Mouse (Mus musculus) embryonic facial prominence, embryonic 15.5 days (tissue): ENCODE results near the gene Coq9. TPM values are rescaled to one million over a fixed set of nuclear protein-coding genes. Genes with fewer than 3 reads are reported as not detected.

Experiments
- ATAC-seq: fragments of 200-750 bp; cut with Nextera tagmentation; 2 replicates; pipeline ENCODE4 v1.8.0; 2017; ENCODE audit warnings: low read depth, moderate TSS enrichment; ENCODE audit not compliant: insufficient number of reproducible peaks, low FRiP score, low TSS enrichment
- H3K27ac ChIP-seq: fragments of 300-500 bp; sonication (generic); replicated peaks from 2 replicates; pipeline ENCODE4 v1.5.1; 2015; ENCODE audit warnings: mild to moderate bottlenecking, inconsistent platforms
- H3K27me3 ChIP-seq: fragments of 300-500 bp; sonication (generic); 2 replicates; pipeline ENCODE4 v1.6.1; 2015; ENCODE audit warnings: inconsistent platforms
- H3K36me3 ChIP-seq: fragments of 300-500 bp; sonication (generic); 2 replicates; pipeline ENCODE4 v1.6.1; 2015; ENCODE audit warnings: mild to moderate bottlenecking, inconsistent platforms
- H3K4me1 ChIP-seq: fragments of 300-500 bp; sonication (generic); 2 replicates; pipeline ENCODE4 v1.6.1; 2015; ENCODE audit warnings: inconsistent platforms
- H3K4me2 ChIP-seq: fragments of 300-500 bp; sonication (generic); replicated peaks from 2 replicates; pipeline ENCODE4 v1.6.1; 2015; ENCODE audit warnings: mild to moderate bottlenecking, inconsistent platforms
- H3K4me3 ChIP-seq: fragments of 300-500 bp; sonication (generic); replicated peaks from 2 replicates; pipeline ENCODE4 v1.5.1; 2015; ENCODE audit warnings: mild to moderate bottlenecking, inconsistent platforms
- H3K9ac ChIP-seq: fragments of 300-500 bp; sonication (generic); 2 replicates; pipeline ENCODE4 v1.6.1; 2015; ENCODE audit warnings: inconsistent platforms
- H3K9me3 ChIP-seq: fragments of 300-500 bp; sonication (generic); replicated peaks from 2 replicates; pipeline ENCODE4 v1.6.1; 2016; ENCODE audit warnings: inconsistent platforms
- WGBS: fragments of 180-500 bp; shearing (Covaris S2); methylation state at CpG from one replicate; pipeline ENCODE4 v1.1.7; 2015; 5-methylcytosine and 5-hydroxymethylcytosine counted together
- polyA plus RNA-seq: library from polyadenylated mRNA; unstranded; fragments of >200 nt; fragmentation: Nextera tagmentation; extraction: Ambion mirVana; gene quantifications from 2 replicates; pipeline ENCODE4 v1.2.1, GENCODE M21; 2015

Gene Coq9
- polyA plus RNA-seq, 1 experiment from 2014 or later, result 80.7 TPM

GRCm38 (mm10) chr8:94871108-94871894, 33.2 kb downstream of the Coq9 start:
- peak overlapping the region; percentile 24; the same call in 1 of the 2 replicates for H3K9ac ChIP-seq
- 4% methylated on average over 7 of the region's 7 CpGs for WGBS
- H3K9me3 ChIP-seq, result no peaks in the 10 kb centered on the region
- H3K36me3 ChIP-seq, result peaks cover 14% of the 10 kb centered on the region; the same call in 1 of the 2 replicates
- H3K27me3 ChIP-seq, result no peaks in the 10 kb centered on the region
- peaks cover 67% of the 10 kb centered on the region for H3K4me1 ChIP-seq
- peak overlapping the region; percentile 88 for H3K4me2 ChIP-seq
- peak; percentile 75 for ATAC-seq
- H3K27ac ChIP-seq, result peak overlapping the region; percentile 77
- H3K4me3 ChIP-seq, result peak overlapping the region; percentile 50

DNA sequence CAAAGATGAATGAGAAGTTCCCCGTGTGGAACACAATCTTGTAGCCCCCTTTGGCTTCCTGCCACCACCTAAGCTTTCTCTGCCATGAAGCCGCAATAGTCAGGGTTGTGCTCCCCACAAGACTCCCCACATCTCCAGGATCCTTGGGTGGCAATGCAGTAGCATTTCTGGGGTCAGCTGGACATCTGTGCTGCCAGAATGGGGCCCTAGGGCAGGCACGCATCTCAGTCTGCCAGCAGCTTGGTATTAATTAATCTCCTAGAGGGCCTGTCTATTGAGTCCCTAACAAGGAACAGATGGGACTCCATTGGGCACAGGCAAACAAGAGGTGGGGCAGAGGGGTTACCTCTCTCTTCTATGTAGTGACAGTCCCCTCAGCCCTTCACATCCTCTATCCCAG, 34.0 kb downstream of the Coq9 start:
- H3K4me2 ChIP-seq, result peak overlapping the region; percentile 88; the same call in 1 of the 2 replicates
- H3K9me3 ChIP-seq, result no peaks in the 10 kb centered on the region
- H3K27ac ChIP-seq, result no peak overlapping the region
- 0 out of 2 replicates have a peak, but pooled peaks cover 7% of the 10 kb centered on the region for H3K36me3 ChIP-seq
- no peak overlapping the region for H3K9ac ChIP-seq
- no peak for ATAC-seq
- no peak overlapping the region for H3K4me3 ChIP-seq
- no peaks in the 10 kb centered on the region for H3K27me3 ChIP-seq
- 36% methylated on average over 3 of the region's 3 CpGs for WGBS
- peaks cover 72% of the 10 kb centered on the region for H3K4me1 ChIP-seq

- 50% methylated on average over 2 of the region's 2 CpGs for WGBS
- H3K9me3 ChIP-seq, result no peaks in the 10 kb centered on the region
- H3K4me1 ChIP-seq, result peaks cover 72% of the 10 kb centered on the region
- no peaks in the 10 kb centered on the region for H3K27me3 ChIP-seq
- no peak overlapping the region for H3K9ac ChIP-seq
- no peak for ATAC-seq
- no peak overlapping the region for H3K4me3 ChIP-seq
- H3K27ac ChIP-seq, result no peak overlapping the region
- peak overlapping the region; percentile 88; the same call in 1 of the 2 replicates for H3K4me2 ChIP-seq
- 0 out of 2 replicates have a peak, but pooled peaks cover 2% of the 10 kb centered on the region for H3K36me3 ChIP-seq
Measured at GRCm38 (mm10) chr8:94872576-94872975, 34.5 kb downstream of the Coq9 start.

DNA sequence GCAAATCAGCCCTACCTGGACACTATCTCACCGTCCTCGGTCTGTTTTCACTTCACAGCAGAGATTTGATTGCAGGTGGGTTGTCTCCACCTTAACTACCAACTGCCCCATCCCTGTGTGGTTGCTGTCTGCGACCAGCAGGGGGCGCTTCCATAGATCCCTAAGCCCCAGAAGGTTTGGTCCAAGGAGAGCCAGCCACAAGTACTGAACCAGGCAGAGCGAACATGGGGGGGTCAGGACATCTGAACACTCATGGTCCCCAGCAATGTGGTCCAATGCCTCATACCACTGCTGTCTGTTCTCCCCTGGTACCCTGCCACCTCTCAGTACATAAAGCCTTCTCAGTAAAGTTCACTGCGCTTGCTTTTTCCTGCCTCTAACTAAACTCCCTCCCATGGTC, 36.2 kb downstream of the Coq9 start:
- Histone ChIP-seq H3K9ac (no peak overlapping the region), H3K4me3 (peak overlapping the region; percentile 69), H3K9me3 (no peaks in the 10 kb centered on the region), H3K36me3 (no peaks in the 10 kb centered on the region), H3K4me1 (peaks cover 63% of the 10 kb centered on the region), H3K4me2 (peak overlapping the region; percentile 92), H3K27me3 (no peaks in the 10 kb centered on the region), H3K27ac (no peak overlapping the region)
- WGBS, result 14% methylated on average over 6 of the region's 6 CpGs
- ATAC-seq, result no peak

DNA sequence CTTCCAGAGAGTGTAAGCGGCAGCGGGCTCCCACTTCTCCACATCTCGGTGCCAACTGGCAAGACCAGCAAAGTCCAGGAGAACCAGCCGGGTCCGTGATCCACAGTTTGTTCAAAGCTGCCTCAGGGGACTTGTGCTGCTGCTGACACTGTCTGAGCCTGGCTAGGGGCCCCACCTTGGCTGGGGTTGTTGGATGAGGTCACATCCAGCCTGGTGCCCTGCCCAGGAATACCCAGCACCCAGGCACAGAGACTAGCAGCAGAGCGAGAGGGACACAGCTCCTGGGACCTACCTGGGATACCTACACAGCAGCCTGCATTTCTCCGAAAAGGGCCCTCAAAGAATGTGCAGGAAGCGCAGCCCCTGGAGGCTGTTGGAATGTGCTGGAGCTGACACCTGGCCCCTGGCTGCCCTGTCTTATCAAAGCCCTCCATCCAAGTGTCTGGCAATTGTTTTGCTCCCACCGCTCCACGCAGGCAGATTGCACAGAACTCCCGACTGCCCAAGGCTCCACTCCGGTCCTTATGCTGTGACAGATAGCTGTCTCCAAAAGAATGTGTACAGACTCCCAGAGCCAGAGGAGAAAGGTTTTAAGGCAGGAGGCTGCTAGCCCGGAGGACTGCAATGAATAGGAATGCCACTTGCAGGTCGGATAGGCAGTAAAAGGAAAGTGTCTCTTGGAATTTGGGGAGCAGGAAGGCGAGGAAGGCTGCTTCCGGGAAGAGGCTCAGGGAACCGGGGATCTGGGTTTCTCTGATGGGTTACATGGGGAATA, 37.2 kb downstream of the Coq9 start:
- peak overlapping the region; percentile 46 for H3K9ac ChIP-seq
- no peaks in the 10 kb centered on the region for H3K27me3 ChIP-seq
- H3K9me3 ChIP-seq, result no peaks in the 10 kb centered on the region
- peak overlapping the region; percentile 71 for H3K27ac ChIP-seq
- H3K4me2 ChIP-seq, result peak overlapping the region; percentile 92
- no peak for ATAC-seq
- peak overlapping the region; percentile 69 for H3K4me3 ChIP-seq
- WGBS, result 14% methylated on average over 17 of the region's 17 CpGs
- no peaks in the 10 kb centered on the region for H3K36me3 ChIP-seq
- H3K4me1 ChIP-seq, result peaks cover 54% of the 10 kb centered on the region

- peak overlapping the region; percentile 71 for H3K27ac ChIP-seq
- peak overlapping the region; percentile 92 for H3K4me2 ChIP-seq
- H3K4me1 ChIP-seq, result peaks cover 48% of the 10 kb centered on the region
- H3K4me3 ChIP-seq, result peak overlapping the region; percentile 69
- no peaks in the 10 kb centered on the region for H3K27me3 ChIP-seq
- H3K36me3 ChIP-seq, result no peaks in the 10 kb centered on the region
- under 1% methylated on average over 15 of the region's 20 CpGs for whole genome bisulfite sequencing
- peak overlapping the region; percentile 46 for H3K9ac ChIP-seq
- no peaks in the 10 kb centered on the region for H3K9me3 ChIP-seq
- 0 out of 2 replicates have a peak, but pooled peaks have one; percentile 2 for ATAC-seq
Measured at GRCm38 (mm10) chr8:94875871-94876150, 37.7 kb downstream of the Coq9 start.

DNA sequence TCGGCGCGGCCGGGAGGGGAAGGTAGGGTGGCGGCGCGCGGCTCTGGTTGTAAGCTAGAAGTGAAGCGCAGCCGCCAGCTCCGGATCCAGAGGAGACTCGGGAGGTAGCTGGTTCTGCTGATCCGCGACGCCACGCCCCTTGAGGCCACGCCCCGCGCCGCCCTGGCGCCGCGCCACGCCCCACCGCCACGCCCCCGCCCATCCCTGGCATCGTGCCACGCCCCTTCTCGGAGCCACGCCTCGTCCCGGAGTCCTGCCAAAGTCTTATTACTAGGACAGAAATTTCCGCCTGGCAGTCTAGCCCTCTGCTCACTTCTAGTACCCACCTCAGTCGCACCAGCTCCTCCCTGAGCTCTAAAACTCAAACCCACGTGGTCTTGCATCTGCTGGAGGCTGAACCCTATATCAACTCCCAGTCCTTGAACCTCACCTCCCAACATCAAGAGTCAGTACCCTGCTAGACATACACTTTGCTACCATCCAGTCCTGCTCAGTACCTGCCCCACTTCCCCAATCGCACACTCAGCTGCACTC, 38.1 kb downstream of the Coq9 start, which contains the start of gene Dok4:
TSS of gene Dok4 (minus strand) at position 134 of the 534 bp plus-strand sequence.
- Histone ChIP-seq H3K4me1 (peaks cover 44% of the 10 kb centered on the region), H3K27ac (peak within 1 kb of the TSS; percentile 71), H3K9me3 (no peaks in the 10 kb centered on the region), H3K4me3 (peak within 1 kb of the TSS; percentile 69), H3K4me2 (peak within 1 kb of the TSS; percentile 92), H3K36me3 (no peaks in the 10 kb centered on the region), H3K27me3 (no peaks in the 10 kb centered on the region), H3K9ac (peak within 1 kb of the TSS; percentile 46)
- ATAC-seq, result peak; percentile 82
- under 1% methylated on average over 37 of the region's 37 CpGs for WGBS

- ATAC-seq, result no peak
- Histone ChIP-seq H3K27me3 (no peaks in the 10 kb centered on the region), H3K9ac (no peak overlapping the region), H3K4me1 (peaks cover 39% of the 10 kb centered on the region), H3K27ac (no peak overlapping the region), H3K9me3 (no peaks in the 10 kb centered on the region), H3K36me3 (no peaks in the 10 kb centered on the region), H3K4me2 (no peak overlapping the region), H3K4me3 (peak overlapping the region; percentile 69; the same call in 1 of the 2 replicates)
- 38% methylated on average over 3 of the region's 3 CpGs for WGBS
Measured at GRCm38 (mm10) chr8:94876820-94877219, 38.7 kb downstream of the Coq9 start.

GRCm38 (mm10) chr8:94880742-94881141, 42.6 kb downstream of the Coq9 start:
- no peak overlapping the region for H3K4me2 ChIP-seq
- no peak overlapping the region for H3K27ac ChIP-seq
- H3K27me3 ChIP-seq, result no peaks in the 10 kb centered on the region
- peaks cover 8% of the 10 kb centered on the region for H3K4me1 ChIP-seq
- H3K9ac ChIP-seq, result no peak overlapping the region
- H3K36me3 ChIP-seq, result no peaks in the 10 kb centered on the region
- H3K4me3 ChIP-seq, result no peak overlapping the region
- no peaks in the 10 kb centered on the region for H3K9me3 ChIP-seq
- no peak for ATAC-seq
- WGBS, result 71% methylated on average over 4 of the region's 4 CpGs

- Histone ChIP-seq H3K9ac (no peak overlapping the region), H3K4me3 (no peak overlapping the region), H3K36me3 (no peaks in the 10 kb centered on the region), H3K27me3 (no peaks in the 10 kb centered on the region), H3K4me1 (no peaks in the 10 kb centered on the region), H3K9me3 (no peaks in the 10 kb centered on the region), H3K27ac (no peak overlapping the region), H3K4me2 (peak overlapping the region; percentile 19; the same call in 1 of the 2 replicates)
- 29% methylated on average over 14 of the region's 14 CpGs for WGBS
- peak; percentile 34; the same call in 1 of the 2 replicates for ATAC-seq
Measured at GRCm38 (mm10) chr8:94888383-94889036, 50.4 kb downstream of the Coq9 start.

DNA sequence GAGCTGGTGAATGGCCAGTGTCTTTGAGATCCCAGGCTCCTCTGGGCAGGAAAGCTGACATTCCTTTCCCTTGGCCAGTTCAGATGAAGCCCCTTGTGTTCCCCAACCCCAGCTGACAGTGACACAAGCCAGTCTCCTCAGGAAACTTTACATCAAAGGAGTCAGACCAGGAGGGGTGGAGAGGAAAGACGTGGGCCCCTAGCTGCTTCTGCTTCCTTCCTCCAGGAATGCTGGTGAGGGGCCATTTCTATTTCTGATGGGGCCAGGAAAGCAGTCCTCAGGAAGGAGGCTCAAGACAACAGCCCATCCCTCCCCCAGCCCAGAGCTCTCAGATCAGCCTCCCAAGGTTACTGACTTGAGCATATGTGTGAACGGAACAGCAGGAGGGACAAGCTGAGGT, 54.8 kb downstream of the Coq9 start:
- Histone ChIP-seq H3K4me2 (no peak overlapping the region), H3K4me3 (no peak overlapping the region), H3K36me3 (no peaks in the 10 kb centered on the region), H3K27ac (no peak overlapping the region), H3K9ac (no peak overlapping the region), H3K4me1 (0 out of 2 replicates have a peak, but pooled peaks cover 4% of the 10 kb centered on the region), H3K27me3 (no peaks in the 10 kb centered on the region), H3K9me3 (no peaks in the 10 kb centered on the region)
- ATAC-seq, result no peak
- 37% methylated on average over 2 of the region's 2 CpGs for WGBS
